8 mouse cellular contexts compared by ENCODE assay signal in genomic region chr6:114875018-114875558, GRCm38 (mm10).
A peak's percentile ranks its signal among the peaks of the same experiment; 100 is the strongest.
DNase-seq lines count a peak whose midpoint lies in the region; ATAC-seq and TF ChIP-seq lines count a peak whose summit lies in the region.

No protein-coding gene starts in this region.

- peak; percentile 90 for ATAC-seq in embryonic facial prominence, embryonic 15.5 days (ENCODE audit: insufficient number of reproducible peaks, low FRiP score, low TSS enrichment, low read depth)
- ATAC-seq in limb, embryonic 14.5 days (ENCODE audit: low FRiP score, low read depth), result peak; percentile 90
- peak; percentile 76 for ATAC-seq in midbrain, embryonic 16.5 days

- TF ChIP-seq CTCF in bone marrow macrophage, adult 2 months (IDR thresholded peaks at IDR 0.05; ENCODE audit: low read depth, low read length), result no peak

- peak overlapping the region; percentile 68 for H3K4me3 ChIP-seq in bone marrow macrophage, adult 2 months (ENCODE audit: insufficient read depth, low read length)
- peak overlapping the region; percentile 36 for H3K4me3 ChIP-seq in embryonic facial prominence, embryonic 15.5 days (replicated peaks)
- peak overlapping the region; percentile 42 for H3K4me3 ChIP-seq in limb, embryonic 14.5 days (replicated peaks; ENCODE audit: low read length)
- peak overlapping the region; percentile 21 for H3K4me3 ChIP-seq in midbrain, embryonic 16.5 days (ENCODE audit: low read depth, low read length)

- peak; percentile 77 to 80 for DNase-seq in B cell, adult 2 months
- peak; percentile 96 to 98 for DNase-seq in heart, adult 9 months (ENCODE audit: low spot score in 2 of 2)
- peak; percentile 97 for DNase-seq in kidney, adult 9 months
- DNase-seq in limb, embryonic 14.5 days (ENCODE audit: low spot score), result peak; percentile 92
- peak; percentile 75 to 89 for DNase-seq in spleen, postnatal 10 days (ENCODE audit: low spot score in 2 of 2)

- H3K9ac ChIP-seq in embryonic facial prominence, embryonic 15.5 days, result no peak overlapping the region
- peak overlapping the region; percentile 68 for H3K9ac ChIP-seq in limb, embryonic 14.5 days (ENCODE audit: low read depth, low read length, severe bottlenecking)
- peak overlapping the region; percentile 47 for H3K9ac ChIP-seq in midbrain, embryonic 16.5 days (ENCODE audit: low read depth, low read length)

- 0 out of 2 replicates have a peak, but pooled peaks cover 8% of the 10 kb centered on the region for H3K36me3 ChIP-seq in embryonic facial prominence, embryonic 15.5 days
- peaks cover 17% of the 10 kb centered on the region for H3K36me3 ChIP-seq in limb, embryonic 14.5 days (ENCODE audit: control insufficient read depth, insufficient read depth, low read length)
- H3K36me3 ChIP-seq in midbrain, embryonic 16.5 days (ENCODE audit: control insufficient read depth, insufficient read depth, low read length), result no peaks in the 10 kb centered on the region

- peak overlapping the region; percentile 92 for H3K27ac ChIP-seq in bone marrow macrophage, adult 2 months (ENCODE audit: insufficient read depth, low read depth, low read length)
- peak overlapping the region; percentile 98 for H3K27ac ChIP-seq in embryonic facial prominence, embryonic 15.5 days (replicated peaks)
- H3K27ac ChIP-seq in limb, embryonic 14.5 days (replicated peaks; ENCODE audit: low read depth, low read length), result peak overlapping the region; percentile 98
- peak overlapping the region; percentile 89 for H3K27ac ChIP-seq in midbrain, embryonic 16.5 days (ENCODE audit: low read length)

- under 1% methylated on average over 18 of the region's 18 CpGs for WGBS in embryonic facial prominence, embryonic 15.5 days
- 0% methylated on average over 18 of the region's 18 CpGs for WGBS in limb, embryonic 14.5 days
- WGBS in midbrain, embryonic 16.5 days, result 2% methylated on average over 18 of the region's 18 CpGs

- peak overlapping the region; percentile 66 for H3K4me2 ChIP-seq in embryonic facial prominence, embryonic 15.5 days (replicated peaks)
- peak overlapping the region; percentile 82 for H3K4me2 ChIP-seq in limb, embryonic 14.5 days (replicated peaks; ENCODE audit: low read depth, low read length, severe bottlenecking)
- peak overlapping the region; percentile 50 for H3K4me2 ChIP-seq in midbrain, embryonic 16.5 days (ENCODE audit: low read length)

- H3K9me3 ChIP-seq in embryonic facial prominence, embryonic 15.5 days (replicated peaks), result no peaks in the 10 kb centered on the region
- H3K9me3 ChIP-seq in limb, embryonic 14.5 days (ENCODE audit: control insufficient read depth, low read length), result no peaks in the 10 kb centered on the region
- no peaks in the 10 kb centered on the region for H3K9me3 ChIP-seq in midbrain, embryonic 16.5 days (replicated peaks; ENCODE audit: control insufficient read depth, low read length, poor library complexity, severe bottlenecking)

- TF ChIP-seq POLR2A in bone marrow macrophage, adult 2 months (IDR thresholded peaks at IDR 0.05; ENCODE audit: borderline replicate concordance, low read depth, low read length), result no peak
- no peak for TF ChIP-seq POLR2A in limb, embryonic 14.5 days (IDR thresholded peaks at IDR 0.05; ENCODE audit: borderline replicate concordance, extremely low read depth, insufficient read depth, insufficient read length)

- no peaks in the 10 kb centered on the region for H3K27me3 ChIP-seq in embryonic facial prominence, embryonic 15.5 days
- no peaks in the 10 kb centered on the region for H3K27me3 ChIP-seq in limb, embryonic 14.5 days (ENCODE audit: control insufficient read depth, insufficient read depth, low read length)
- H3K27me3 ChIP-seq in midbrain, embryonic 16.5 days (ENCODE audit: control insufficient read depth, insufficient read depth, low read depth, low read length), result no peaks in the 10 kb centered on the region

- peaks cover 32% of the 10 kb centered on the region for H3K4me1 ChIP-seq in bone marrow macrophage, adult 2 months (ENCODE audit: control insufficient read depth, insufficient read depth, low read length)
- H3K4me1 ChIP-seq in embryonic facial prominence, embryonic 15.5 days, result peaks cover 93% of the 10 kb centered on the region
- H3K4me1 ChIP-seq in limb, embryonic 14.5 days (ENCODE audit: control insufficient read depth, insufficient read depth, low read length), result peaks cover 84% of the 10 kb centered on the region
- peaks cover 47% of the 10 kb centered on the region for H3K4me1 ChIP-seq in midbrain, embryonic 16.5 days (ENCODE audit: control insufficient read depth, insufficient read depth, low read length)

Comparison
In these comparisons a context has a peak if more than half of its experiments do, and no peak if none do; other contexts are left out.
1. Peak in every context shown above with its lines: DNase-seq, ATAC-seq, H3K4me3 ChIP-seq and H3K27ac ChIP-seq.